Mouse (Mus musculus) heart, embryonic 13.5 days (tissue): Measurements from ENCODE around the gene Kbtbd4. TPM values are rescaled to one million over a fixed set of nuclear protein-coding genes. Genes with fewer than 3 reads are reported as not detected.
"Not testable (repeated sequence)": the region's sequence is repeated elsewhere in the genome, so short reads cannot be mapped to it uniquely, and the experiment has no call there.

ENCODE experiments used
- ATAC-seq: fragments of 200-750 bp; cut with Nextera tagmentation; 2 replicates; pipeline ENCODE4 v1.8.0; 2017; ENCODE audit warnings: moderate TSS enrichment; ENCODE audit not compliant: insufficient number of reproducible peaks, low FRiP score, low TSS enrichment; ENCODE audit errors: extremely low read depth
- H3K27ac ChIP-seq: fragments of 300-500 bp; sonication (generic); replicated peaks from 2 replicates; pipeline ENCODE4 v1.5.1; 2015; ENCODE audit warnings: moderate library complexity, mild to moderate bottlenecking, inconsistent platforms
- H3K27me3 ChIP-seq: fragments of 300-500 bp; sonication (generic); replicated peaks from 2 replicates; pipeline ENCODE4 v1.6.1; 2015; ENCODE audit warnings: mild to moderate bottlenecking, inconsistent platforms
- H3K36me3 ChIP-seq: fragments of 300-500 bp; sonication (generic); 2 replicates; pipeline ENCODE4 v1.6.1; 2015; ENCODE audit warnings: mild to moderate bottlenecking, inconsistent platforms
- H3K4me1 ChIP-seq: fragments of 300-500 bp; sonication (generic); 2 replicates; pipeline ENCODE4 v1.6.1; 2015; ENCODE audit warnings: inconsistent platforms
- H3K4me2 ChIP-seq: fragments of 300-500 bp; sonication (generic); 2 replicates; pipeline ENCODE4 v1.6.1; 2015; ENCODE audit warnings: inconsistent platforms, mild to moderate bottlenecking, moderate library complexity
- H3K4me3 ChIP-seq: fragments of 300-500 bp; sonication (generic); 2 replicates; pipeline ENCODE4 v1.5.1; 2015; ENCODE audit warnings: moderate library complexity, mild to moderate bottlenecking, inconsistent platforms
- H3K9ac ChIP-seq: fragments of 300-500 bp; sonication (generic); 2 replicates; pipeline ENCODE4 v1.6.1; 2015; ENCODE audit warnings: inconsistent platforms, mild to moderate bottlenecking, moderate library complexity
- H3K9me3 ChIP-seq: fragments of 300-500 bp; sonication (generic); 2 replicates; pipeline ENCODE4 v1.6.1; 2016; ENCODE audit warnings: inconsistent platforms
- WGBS: fragments of 180-500 bp; shearing (Covaris S2); methylation state at CpG from one replicate; pipeline ENCODE4 v1.1.7; 2015; ENCODE audit warnings: mixed read lengths; 5-methylcytosine and 5-hydroxymethylcytosine counted together
- polyA plus RNA-seq: library from polyadenylated mRNA; unstranded; fragments of >200 nt; fragmentation: Nextera tagmentation; extraction: Ambion mirVana; gene quantifications from 2 replicates; pipeline ENCODE4 v1.2.1, GENCODE M21; 2015

Gene Kbtbd4
- polyA plus RNA-seq, 1 experiment from 2014 or later = 27.7 TPM

DNA sequence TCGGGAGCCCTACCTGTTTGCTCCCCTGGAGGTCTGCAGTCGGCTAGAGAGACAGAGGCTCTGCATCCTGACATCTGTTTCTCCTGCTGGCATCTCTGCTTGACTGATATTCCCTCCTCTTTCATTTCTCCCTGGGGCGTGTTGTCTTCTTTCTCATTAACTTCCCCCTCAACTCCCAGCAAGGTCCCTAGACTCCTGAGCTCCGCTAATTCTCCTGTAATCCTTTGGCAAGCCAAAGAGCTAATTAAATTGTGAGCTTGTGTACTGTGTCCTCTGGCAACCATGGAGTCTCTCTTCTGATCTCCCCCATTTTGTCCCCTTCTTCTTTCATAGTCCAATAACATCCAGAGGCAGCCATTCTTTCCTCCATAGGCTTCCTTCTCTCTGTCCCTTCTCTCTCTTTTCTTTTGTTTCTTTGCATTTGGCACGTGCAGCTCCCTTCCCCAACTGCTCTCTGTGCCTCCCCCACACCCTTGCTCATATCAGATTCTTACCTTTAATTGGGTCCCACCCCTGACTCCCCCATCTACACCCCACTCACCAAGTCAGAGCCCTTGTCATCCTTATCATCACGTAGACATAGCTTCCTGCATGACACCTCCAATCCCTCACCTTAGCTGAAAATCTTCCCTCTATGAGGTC lies 24.3 kb upstream of the Kbtbd4 start:
- 41% methylated on average over 6 of the region's 6 CpGs for WGBS
- H3K36me3 ChIP-seq = no peaks in the 10 kb centered on the region
- H3K4me3 ChIP-seq = no peak overlapping the region
- ATAC-seq = no peak
- no peak overlapping the region for H3K27ac ChIP-seq
- no peak overlapping the region for H3K4me2 ChIP-seq
- H3K9me3 ChIP-seq = 0 out of 2 replicates have a peak, but pooled peaks cover 5% of the 10 kb centered on the region
- peaks cover 29% of the 10 kb centered on the region for H3K4me1 ChIP-seq
- H3K27me3 ChIP-seq = peaks cover 20% of the 10 kb centered on the region
- H3K9ac ChIP-seq = no peak overlapping the region

DNA sequence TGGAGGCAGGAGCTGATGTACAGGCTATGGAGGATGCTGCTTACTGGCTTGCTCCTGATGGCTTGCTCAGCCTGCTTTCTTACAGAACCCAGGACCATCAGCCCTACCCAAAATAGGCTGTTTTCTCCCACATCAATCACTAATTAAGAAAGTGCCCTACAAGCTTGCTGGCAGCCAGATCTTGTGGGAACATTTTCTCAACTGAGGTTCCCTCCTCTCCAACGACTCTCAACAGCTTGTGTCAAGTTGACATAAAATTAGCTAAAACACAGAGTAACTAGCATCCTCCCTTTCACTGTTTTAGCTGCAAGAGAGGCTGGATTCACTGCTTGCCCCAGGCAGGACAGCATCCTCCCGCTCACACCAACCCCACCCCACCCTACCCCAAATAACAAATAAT lies 22.7 kb upstream of the Kbtbd4 start:
- peaks cover 36% of the 10 kb centered on the region for H3K27me3 ChIP-seq
- H3K4me2 ChIP-seq = no peak overlapping the region
- no peaks in the 10 kb centered on the region for H3K36me3 ChIP-seq
- no peak for ATAC-seq
- H3K4me1 ChIP-seq = peaks cover 44% of the 10 kb centered on the region
- no peak overlapping the region for H3K9ac ChIP-seq
- no peak overlapping the region for H3K27ac ChIP-seq
- H3K9me3 ChIP-seq = 0 out of 2 replicates have a peak, but pooled peaks cover 5% of the 10 kb centered on the region
- H3K4me3 ChIP-seq = no peak overlapping the region
- 76% methylated on average over 2 of the region's 2 CpGs for WGBS

DNA sequence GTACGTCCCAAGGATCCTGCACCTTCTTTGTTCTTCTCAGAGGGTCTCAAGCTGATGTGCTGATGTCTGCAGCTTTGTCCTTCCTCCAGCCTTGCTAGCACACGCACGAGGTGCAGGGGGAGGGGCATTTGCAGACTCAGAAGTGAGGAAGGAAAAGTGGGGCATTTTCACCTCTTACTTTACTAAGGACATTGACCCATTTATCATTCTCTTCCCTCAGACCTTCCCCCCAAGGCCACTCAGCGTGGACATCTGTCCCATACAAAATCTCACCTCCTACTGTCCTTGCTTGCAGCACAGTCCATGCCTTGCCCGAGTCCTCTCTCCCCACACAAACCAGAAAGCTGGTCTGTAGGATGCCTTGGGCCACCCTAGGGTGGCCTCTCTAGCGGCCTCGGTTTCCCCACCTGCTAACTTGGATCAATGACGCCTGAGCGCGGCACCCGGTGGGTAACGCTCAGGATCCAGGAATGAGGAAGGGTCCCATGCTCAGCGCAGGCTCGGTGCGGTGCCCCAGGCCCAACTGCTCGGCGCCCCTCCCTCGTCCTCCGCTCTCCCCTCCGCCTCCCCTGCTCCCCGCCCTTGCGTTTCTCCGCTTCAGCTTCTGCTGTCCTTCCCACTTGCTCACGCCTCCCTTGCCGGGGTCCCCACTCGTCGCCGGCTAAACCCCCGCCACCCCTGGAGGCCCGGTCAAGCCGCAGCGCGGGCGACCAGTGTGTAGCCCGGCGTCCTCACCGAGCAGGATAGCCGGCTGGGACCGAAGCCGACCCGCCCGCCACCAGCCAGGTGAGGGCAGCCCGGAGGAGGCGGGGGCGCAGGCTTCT lies 19.1 kb upstream of the Kbtbd4 start, which contains the start of gene C1qtnf4:
Gene C1qtnf4 (plus strand): TSS at position 643 of the 824 bp plus-strand sequence.
- H3K27me3 ChIP-seq = peaks cover 63% of the 10 kb centered on the region
- ATAC-seq = no peak

DNA sequence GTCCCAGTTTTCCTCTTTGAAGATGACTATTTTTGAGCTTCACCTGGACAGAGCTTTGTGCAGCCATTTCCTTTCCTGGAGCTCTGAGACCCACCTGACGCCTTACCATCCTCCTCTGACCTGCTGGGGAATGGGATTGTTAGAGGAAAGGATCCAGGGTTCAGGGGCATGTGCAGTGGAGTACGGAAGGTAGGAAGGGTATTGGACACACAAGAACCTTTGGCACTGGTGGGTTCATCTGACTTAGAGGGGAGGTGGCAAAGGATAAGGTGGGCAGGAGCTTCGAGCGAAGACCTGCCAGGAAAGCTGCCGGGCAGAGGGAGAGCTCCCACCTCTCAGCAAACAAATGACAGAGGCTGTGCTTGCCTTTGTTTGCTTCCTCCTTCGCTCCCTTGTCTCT lies 18.1 kb upstream of the Kbtbd4 start:
- Histone ChIP-seq H3K9me3 (0 out of 2 replicates have a peak, but pooled peaks cover 5% of the 10 kb centered on the region), H3K4me3 (peak overlapping the region; percentile 65), H3K4me2 (peak overlapping the region; percentile 93), H3K36me3 (no peaks in the 10 kb centered on the region), H3K4me1 (peaks cover 56% of the 10 kb centered on the region), H3K27ac (no peak overlapping the region), H3K27me3 (peaks cover 64% of the 10 kb centered on the region), H3K9ac (peak overlapping the region; percentile 83)
- ATAC-seq = no peak
- WGBS = 45% methylated on average over 6 of the region's 6 CpGs

More for the DNA sequence above, 19.1 kb upstream of the Kbtbd4 start, which contains the start of gene C1qtnf4:
- WGBS = 2% methylated on average over 44 of the region's 45 CpGs
- Histone ChIP-seq H3K36me3 (no peaks in the 10 kb centered on the region), H3K4me1 (peaks cover 50% of the 10 kb centered on the region), H3K4me3 (peak within 1 kb of the TSS; percentile 65), H3K9me3 (0 out of 2 replicates have a peak, but pooled peaks cover 5% of the 10 kb centered on the region), H3K9ac (peak within 1 kb of the TSS; percentile 83), H3K27ac (no peak within 1 kb of the TSS), H3K4me2 (peak within 1 kb of the TSS; percentile 93)

DNA sequence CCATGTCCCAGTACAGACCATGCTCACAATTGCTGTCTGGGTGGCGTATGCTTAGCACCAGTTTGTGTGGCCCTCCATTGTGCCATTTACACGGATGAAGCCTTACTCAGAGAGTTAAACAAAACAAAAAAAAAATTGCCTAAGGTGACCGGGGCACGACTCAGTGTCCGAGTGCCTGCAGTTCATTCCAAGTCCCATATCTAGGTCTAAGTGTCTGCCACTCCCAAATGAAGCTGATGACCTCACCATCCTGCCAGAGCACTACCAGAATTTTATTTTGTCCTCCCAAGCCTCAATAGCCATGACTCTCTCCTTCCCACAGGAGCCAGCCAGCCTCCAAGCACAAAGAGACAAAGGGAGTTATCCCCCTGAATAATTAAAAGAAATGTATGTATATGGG lies 16.9 kb upstream of the Kbtbd4 start:
- Histone ChIP-seq H3K4me2 (no peak overlapping the region), H3K27ac (no peak overlapping the region), H3K4me1 (peaks cover 56% of the 10 kb centered on the region), H3K36me3 (0 out of 2 replicates have a peak, but pooled peaks cover 7% of the 10 kb centered on the region), H3K4me3 (no peak overlapping the region), H3K27me3 (peaks cover 63% of the 10 kb centered on the region), H3K9ac (no peak overlapping the region), H3K9me3 (0 out of 2 replicates have a peak, but pooled peaks cover 5% of the 10 kb centered on the region)
- ATAC-seq = no peak
- WGBS = 40% methylated on average over 5 of the region's 5 CpGs

DNA sequence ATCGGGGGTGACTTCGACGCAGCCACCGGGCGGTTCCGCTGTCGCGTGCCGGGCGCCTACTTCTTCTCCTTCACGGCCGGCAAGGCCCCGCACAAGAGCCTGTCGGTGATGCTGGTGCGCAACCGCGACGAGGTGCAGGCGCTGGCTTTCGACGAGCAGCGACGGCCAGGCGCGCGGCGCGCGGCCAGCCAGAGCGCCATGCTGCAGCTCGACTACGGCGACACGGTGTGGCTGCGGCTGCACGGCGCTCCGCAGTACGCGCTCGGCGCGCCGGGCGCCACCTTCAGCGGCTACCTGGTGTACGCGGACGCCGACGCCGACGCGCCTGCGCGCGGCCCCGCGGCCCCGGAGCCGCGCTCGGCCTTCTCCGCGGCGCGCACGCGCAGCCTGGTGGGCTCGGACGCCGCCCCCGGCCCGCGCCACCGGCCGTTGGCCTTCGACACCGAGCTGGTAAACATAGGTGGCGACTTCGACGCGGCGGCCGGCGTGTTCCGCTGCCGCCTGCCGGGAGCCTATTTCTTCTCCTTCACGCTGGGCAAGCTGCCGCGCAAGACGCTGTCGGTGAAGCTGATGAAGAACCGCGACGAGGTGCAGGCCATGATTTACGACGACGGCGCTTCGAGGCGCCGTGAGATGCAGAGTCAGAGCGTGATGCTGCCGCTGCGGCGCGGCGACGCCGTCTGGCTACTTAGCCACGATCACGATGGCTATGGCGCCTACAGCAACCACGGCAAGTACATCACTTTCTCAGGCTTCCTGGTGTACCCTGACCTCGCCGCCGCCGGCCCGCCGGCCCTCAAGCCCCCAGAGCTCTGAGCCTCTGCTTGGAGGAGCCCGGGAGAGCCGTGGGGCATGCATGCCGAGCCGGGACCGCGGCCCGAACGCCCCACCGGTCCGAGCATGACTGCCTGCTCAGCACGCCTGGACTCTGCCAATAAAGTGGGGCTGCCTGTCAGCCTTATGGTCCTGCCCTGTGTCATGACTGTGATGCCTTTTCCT lies 14.7 kb upstream of the Kbtbd4 start:
- no peaks in the 10 kb centered on the region for H3K9me3 ChIP-seq
- H3K36me3 ChIP-seq = peaks cover 25% of the 10 kb centered on the region
- H3K27ac ChIP-seq = no peak overlapping the region; the same call in 1 of the 2 replicates
- peak overlapping the region; percentile 65 for H3K4me3 ChIP-seq
- ATAC-seq = peak; percentile 72
- H3K9ac ChIP-seq = peak overlapping the region; percentile 81
- H3K27me3 ChIP-seq = peaks cover 53% of the 10 kb centered on the region
- WGBS = 3% methylated on average over 132 of the region's 133 CpGs
- H3K4me2 ChIP-seq = peak overlapping the region; percentile 77
- peaks cover 67% of the 10 kb centered on the region for H3K4me1 ChIP-seq

DNA sequence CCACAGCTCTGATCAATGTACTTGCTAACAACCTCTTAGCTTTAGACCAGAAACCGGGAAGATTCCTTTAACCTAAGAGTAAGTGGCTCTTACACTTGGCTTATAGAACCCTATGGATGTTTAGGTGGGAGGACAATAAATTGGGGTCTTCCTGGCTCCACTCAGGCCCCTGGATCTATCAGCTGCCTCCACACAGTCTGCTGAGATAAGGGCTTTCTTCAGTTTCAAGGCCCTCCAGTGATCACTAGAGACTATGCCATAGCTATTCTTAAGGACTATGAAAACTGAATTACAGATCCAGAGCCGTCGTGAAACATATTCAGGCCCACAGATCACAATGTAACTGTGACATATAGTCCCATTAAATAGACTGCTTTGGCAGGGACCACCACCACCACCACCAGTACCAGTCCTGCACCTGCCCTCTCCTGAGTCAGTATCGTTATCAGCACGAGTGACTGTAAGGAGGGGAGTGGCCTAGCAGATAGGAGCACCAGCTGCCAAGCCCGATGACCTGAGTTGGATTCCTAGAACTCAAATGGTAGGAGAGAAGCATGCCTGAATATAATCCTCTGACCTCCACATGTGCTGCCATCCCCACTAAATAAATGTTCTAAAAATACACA lies 10.8 kb upstream of the Kbtbd4 start:
- Histone ChIP-seq H3K9me3 (no peaks in the 10 kb centered on the region), H3K4me2 (no peak overlapping the region), H3K36me3 (peaks cover 64% of the 10 kb centered on the region), H3K4me3 (no peak overlapping the region), H3K27me3 (peaks cover 14% of the 10 kb centered on the region), H3K27ac (no peak overlapping the region; the same call in 1 of the 2 replicates), H3K4me1 (peaks cover 32% of the 10 kb centered on the region), H3K9ac (peak overlapping the region; percentile 26; the same call in 1 of the 2 replicates)
- WGBS = 57% methylated on average over 6 of the region's 6 CpGs
- ATAC-seq = no peak

DNA sequence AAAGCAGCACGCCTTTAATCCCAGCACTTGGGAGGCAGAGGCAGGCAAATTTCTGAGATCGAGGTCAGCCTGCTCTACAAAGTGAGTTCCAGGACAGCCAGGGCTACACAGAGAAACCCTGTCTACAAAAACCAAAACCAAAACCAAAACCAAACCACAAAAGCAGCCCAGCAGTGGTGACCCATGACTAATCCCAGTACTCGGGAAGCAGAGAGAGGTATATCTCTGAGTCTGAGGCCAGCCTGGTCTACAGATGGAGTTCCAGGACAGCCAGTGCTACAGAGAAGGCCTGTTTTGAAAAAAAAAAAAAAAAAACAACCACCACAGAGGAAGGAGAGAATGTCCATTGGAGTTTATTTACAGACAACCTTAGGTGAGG lies 10.3 kb upstream of the Kbtbd4 start:
- H3K27me3 ChIP-seq, ATAC-seq, H3K4me3 ChIP-seq, H3K4me2 ChIP-seq, H3K27ac ChIP-seq, H3K9me3 ChIP-seq, H3K9ac ChIP-seq: not testable (repeated sequence)
- H3K4me1 ChIP-seq = peaks cover 29% of the 10 kb centered on the region
- H3K36me3 ChIP-seq = peaks cover 69% of the 10 kb centered on the region
- 64% methylated on average over 3 of the region's 3 CpGs for WGBS

DNA sequence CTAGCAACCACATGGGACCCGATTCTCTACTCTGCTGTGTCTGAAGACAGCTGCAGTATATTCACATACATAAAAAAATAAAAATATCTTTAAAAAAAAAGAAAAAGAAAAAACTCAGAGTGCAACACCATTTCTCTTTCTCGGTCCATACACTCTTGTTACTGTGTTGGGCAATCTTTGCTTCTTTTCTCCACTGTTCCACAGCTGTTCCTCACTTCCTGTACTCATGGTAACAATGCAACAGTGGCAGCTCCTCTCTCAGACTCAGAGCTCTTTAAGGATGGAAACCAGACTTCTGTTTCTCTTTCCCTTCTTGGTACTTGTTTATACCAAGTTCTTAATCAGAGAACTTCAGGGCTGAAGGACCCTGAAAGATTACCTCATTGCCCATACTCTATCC lies 1.1 kb upstream of the Kbtbd4 start:
- H3K4me1 ChIP-seq = peaks cover 27% of the 10 kb centered on the region
- peak overlapping the region; percentile 82 for H3K4me3 ChIP-seq
- peaks cover 68% of the 10 kb centered on the region for H3K36me3 ChIP-seq
- H3K9me3 ChIP-seq = no peaks in the 10 kb centered on the region
- peak overlapping the region; percentile 96 for H3K9ac ChIP-seq
- 85% methylated on average over 2 of the region's 2 CpGs for WGBS
- H3K4me2 ChIP-seq = peak overlapping the region; percentile 84
- ATAC-seq = no peak
- peak overlapping the region; percentile 94 for H3K27ac ChIP-seq
- H3K27me3 ChIP-seq = no peaks in the 10 kb centered on the region

DNA sequence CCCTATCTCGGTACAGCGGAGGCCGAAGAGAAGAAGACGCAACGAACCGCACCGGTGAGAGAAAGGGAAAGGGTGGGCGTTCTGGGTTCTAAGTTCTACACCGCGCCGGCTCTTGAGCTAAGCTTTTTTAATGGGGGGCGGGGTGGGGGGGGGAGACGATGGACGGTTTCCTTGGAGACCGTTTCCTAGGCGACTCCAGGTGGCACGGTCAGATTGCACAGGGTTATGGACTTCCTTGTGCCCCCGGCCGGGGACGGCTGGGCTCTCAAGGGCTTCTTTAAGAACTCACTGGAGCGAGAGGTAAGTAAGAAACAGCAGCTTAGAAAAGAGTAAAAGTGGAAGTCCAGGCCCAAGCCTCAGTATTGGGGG lies 300 bp downstream of the Kbtbd4 start:
- peak overlapping the region; percentile 96 for H3K9ac ChIP-seq
- under 1% methylated on average over 21 of the region's 21 CpGs for WGBS
- H3K4me1 ChIP-seq = peaks cover 37% of the 10 kb centered on the region
- no peaks in the 10 kb centered on the region for H3K9me3 ChIP-seq
- peak overlapping the region; percentile 84 for H3K4me2 ChIP-seq
- peak overlapping the region; percentile 94 for H3K27ac ChIP-seq
- H3K4me3 ChIP-seq = peak overlapping the region; percentile 82
- H3K27me3 ChIP-seq = no peaks in the 10 kb centered on the region
- peak; percentile 45; the same call in 1 of the 2 replicates for ATAC-seq
- H3K36me3 ChIP-seq = peaks cover 68% of the 10 kb centered on the region
